Mouse (Mus musculus): ENCODE measurements around the gene Rapgef5.

Rapgef5 gene

GRCm38 (mm10) chr12:117720794-117721747 is 204.8 kb downstream of the Rapgef5 start:
- no peak for DNase-seq (ENCODE audit: low read depth)

- no peak for DNase-seq (ENCODE audit: low read depth)
Observed at GRCm38 (mm10) chr12:117721748-117722150, 205.5 kb downstream of the Rapgef5 start.

GRCm38 (mm10) chr12:117725011-117725410 is 208.7 kb downstream of the Rapgef5 start:
- no peak for DNase-seq (ENCODE audit: low read depth)

- no peak for DNase-seq (ENCODE audit: low read depth)
Observed at GRCm38 (mm10) chr12:117727481-117728177, 211.3 kb downstream of the Rapgef5 start.

- DNase-seq (ENCODE audit: low read depth): no peak
Observed at GRCm38 (mm10) chr12:117728178-117728611, 211.9 kb downstream of the Rapgef5 start.

- DNase-seq (ENCODE audit: low read depth): no peak
Observed at GRCm38 (mm10) chr12:117733611-117734010, 217.3 kb downstream of the Rapgef5 start.

GRCm38 (mm10) chr12:117736130-117736529 is 219.9 kb downstream of the Rapgef5 start:
- no peak for DNase-seq (ENCODE audit: low read depth)

- no peak for DNase-seq (ENCODE audit: low read depth)
Observed at GRCm38 (mm10) chr12:117736928-117737327, 220.6 kb downstream of the Rapgef5 start.

GRCm38 (mm10) chr12:117737332-117738031 is 221.2 kb downstream of the Rapgef5 start:
- no peak for DNase-seq (ENCODE audit: low read depth)

GRCm38 (mm10) chr12:117742487-117742886 is 226.2 kb downstream of the Rapgef5 start:
- no peak for DNase-seq (ENCODE audit: low read depth)

- no peak for DNase-seq (ENCODE audit: low read depth)
Observed at GRCm38 (mm10) chr12:117744580-117745483, 228.6 kb downstream of the Rapgef5 start.

- no peak for DNase-seq (ENCODE audit: low read depth)
Observed at GRCm38 (mm10) chr12:117746611-117747010, 230.3 kb downstream of the Rapgef5 start.

GRCm38 (mm10) chr12:117751045-117751444 is 234.8 kb downstream of the Rapgef5 start:
- DNase-seq (ENCODE audit: low read depth): no peak

- no peak for DNase-seq (ENCODE audit: low read depth)
Observed at GRCm38 (mm10) chr12:117751520-117752383, 235.5 kb downstream of the Rapgef5 start.

- DNase-seq (ENCODE audit: low read depth): no peak
Observed at GRCm38 (mm10) chr12:117756010-117756409, 239.7 kb downstream of the Rapgef5 start.

- DNase-seq (ENCODE audit: low read depth): no peak
Observed at GRCm38 (mm10) chr12:117760373-117760772, 244.1 kb downstream of the Rapgef5 start.

GRCm38 (mm10) chr12:117760846-117761245 is 244.6 kb downstream of the Rapgef5 start:
- DNase-seq (ENCODE audit: low read depth): no peak

GRCm38 (mm10) chr12:117761698-117762097 is 245.4 kb downstream of the Rapgef5 start:
- no peak for DNase-seq (ENCODE audit: low read depth)

GRCm38 (mm10) chr12:117763247-117763646 is 247.0 kb downstream of the Rapgef5 start:
- DNase-seq (ENCODE audit: low read depth): no peak

- DNase-seq (ENCODE audit: low read depth): peak; percentile 61
Observed at GRCm38 (mm10) chr12:117764839-117765238, 248.6 kb downstream of the Rapgef5 start.
